Mouse (Mus musculus) limb, embryonic 11.5 days (tissue): ENCODE measurements at regions not wholly inside any gene's neighbourhood (a gene's known extent, or its start where the extent isn't known, plus 50 kb on each side); places are given as distances from the start of the nearest gene placed in this dataset.

Source experiments
- ATAC-seq: fragments of 200-750 bp; cut with Nextera tagmentation; 2 replicates; pipeline ENCODE4 v1.8.0; 2017; ENCODE audit warnings: low read depth; ENCODE audit not compliant: insufficient number of reproducible peaks, low FRiP score, low TSS enrichment
- DNase-seq: peaks from one replicate; pipeline ENCODE4 v3.0.0-alpha.2; 2015; ENCODE audit warnings: low spot score
- H3K27ac ChIP-seq: fragments of 300-500 bp; sonication (generic); replicated peaks from 2 replicates; pipeline ENCODE4 v1.5.1; 2014; ENCODE audit warnings: low read depth, mild to moderate bottlenecking, low read length
- H3K27me3 ChIP-seq: fragments of 300-500 bp; sonication (generic); 2 replicates; pipeline ENCODE4 v1.6.1; 2014; ENCODE audit warnings: mild to moderate bottlenecking, low read length, mixed read lengths; ENCODE audit not compliant: control insufficient read depth, insufficient read depth
- H3K36me3 ChIP-seq: fragments of 300-500 bp; sonication (generic); 2 replicates; pipeline ENCODE4 v1.6.1; 2014; ENCODE audit warnings: mild to moderate bottlenecking, low read length, moderate library complexity, mixed read lengths; ENCODE audit not compliant: control insufficient read depth, insufficient read depth
- H3K4me1 ChIP-seq: fragments of 300-500 bp; sonication (generic); 2 replicates; pipeline ENCODE4 v1.6.1; 2014; ENCODE audit warnings: low read length, mixed read lengths; ENCODE audit not compliant: control insufficient read depth, insufficient read depth
- H3K4me2 ChIP-seq: fragments of 300-500 bp; sonication (generic); 2 replicates; pipeline ENCODE4 v1.6.1; 2014; ENCODE audit warnings: low read depth, mild to moderate bottlenecking, moderate library complexity; ENCODE audit not compliant: severe bottlenecking
- H3K4me3 ChIP-seq: fragments of 300-500 bp; sonication (generic); 2 replicates; pipeline ENCODE4 v1.5.1; 2014; ENCODE audit warnings: low read depth, low read length
- H3K9ac ChIP-seq: fragments of 300-500 bp; sonication (generic); 2 replicates; pipeline ENCODE4 v1.6.1; 2014; ENCODE audit warnings: mild to moderate bottlenecking, low read length
- H3K9me3 ChIP-seq: fragments of 300-500 bp; sonication (generic); 2 replicates; pipeline ENCODE4 v1.6.1; 2016; ENCODE audit warnings: low read length; ENCODE audit not compliant: control insufficient read depth
- WGBS: fragments of 180-500 bp; shearing (Covaris S2); extraction: QIAGEN DNeasy Blood & Tissue Kit; methylation state at CpG from one replicate; pipeline ENCODE4 v1.1.7; 2014; 5-methylcytosine and 5-hydroxymethylcytosine counted together

- Histone ChIP-seq H3K9me3 (no peaks in the 10 kb centered on the region), H3K9ac (no peak overlapping the region), H3K4me2 (no peak overlapping the region), H3K4me1 (peaks cover 3% of the 10 kb centered on the region; the same call in 1 of the 2 replicates), H3K27me3 (no peaks in the 10 kb centered on the region), H3K27ac (no peak overlapping the region), H3K36me3 (no peaks in the 10 kb centered on the region), H3K4me3 (no peak overlapping the region)
- 72% methylated on average over 7 of the region's 7 CpGs for WGBS
- ATAC-seq (no peak), DNase-seq (no peak)
These were observed 369.1 kb upstream of the Adamts16 start for GRCm38 (mm10) chr13:71210658-71211251.

DNA sequence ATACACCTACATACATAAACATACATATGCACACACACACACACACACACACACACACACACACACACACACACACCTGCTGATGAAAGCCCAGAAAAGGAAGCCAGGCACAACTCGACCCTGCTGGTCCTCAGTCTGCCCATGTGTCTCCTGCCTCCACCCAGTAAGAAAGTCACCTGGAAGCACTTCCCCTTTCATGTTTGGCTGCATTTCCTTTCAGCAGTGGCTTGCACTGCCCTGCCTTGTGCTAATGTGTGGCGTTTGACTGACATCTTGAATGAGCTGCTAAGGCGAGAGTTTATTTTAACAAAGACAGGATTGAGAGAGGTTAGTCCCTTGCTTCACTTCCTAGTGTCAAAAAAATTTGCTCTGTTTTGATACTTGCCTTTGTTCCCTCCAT is 364.1 kb upstream of the Adamts16 start:
- ATAC-seq, result no peak
- 52% methylated on average over 3 of the region's 3 CpGs for WGBS
- H3K36me3 ChIP-seq, result no peaks in the 10 kb centered on the region
- H3K4me3 ChIP-seq, result no peak overlapping the region
- H3K4me1 ChIP-seq, result peaks cover 3% of the 10 kb centered on the region; the same call in 1 of the 2 replicates
- no peak overlapping the region for H3K4me2 ChIP-seq
- no peak overlapping the region for H3K9ac ChIP-seq
- H3K9me3 ChIP-seq, result no peaks in the 10 kb centered on the region
- H3K27me3 ChIP-seq, result no peaks in the 10 kb centered on the region
- DNase-seq, result no peak
- no peak overlapping the region for H3K27ac ChIP-seq

- Histone ChIP-seq H3K36me3 (no peaks in the 10 kb centered on the region), H3K27me3 (no peaks in the 10 kb centered on the region), H3K9me3 (no peaks in the 10 kb centered on the region), H3K4me1 (no peaks in the 10 kb centered on the region; the same call in 1 of the 2 replicates), H3K4me3 (no peak overlapping the region), H3K9ac (no peak overlapping the region), H3K27ac (no peak overlapping the region), H3K4me2 (no peak overlapping the region)
- WGBS, result 17% methylated on average over 3 of the region's 3 CpGs
- DNase-seq, result no peak
- no peak for ATAC-seq
These were observed 359.0 kb upstream of the Adamts16 start for GRCm38 (mm10) chr13:71200656-71201055.

GRCm38 (mm10) chr13:71195675-71196074 is 354.1 kb upstream of the Adamts16 start:
- H3K4me3 ChIP-seq, result no peak overlapping the region
- no peak overlapping the region for H3K9ac ChIP-seq
- no peaks in the 10 kb centered on the region for H3K36me3 ChIP-seq
- H3K27ac ChIP-seq, result no peak overlapping the region
- no peak overlapping the region for H3K4me2 ChIP-seq
- ATAC-seq (no peak), DNase-seq (no peak)
- no peaks in the 10 kb centered on the region; the same call in 1 of the 2 replicates for H3K4me1 ChIP-seq
- H3K9me3 ChIP-seq, result no peaks in the 10 kb centered on the region
- no peaks in the 10 kb centered on the region for H3K27me3 ChIP-seq
- 93% methylated on average over 4 of the region's 4 CpGs for WGBS

DNA sequence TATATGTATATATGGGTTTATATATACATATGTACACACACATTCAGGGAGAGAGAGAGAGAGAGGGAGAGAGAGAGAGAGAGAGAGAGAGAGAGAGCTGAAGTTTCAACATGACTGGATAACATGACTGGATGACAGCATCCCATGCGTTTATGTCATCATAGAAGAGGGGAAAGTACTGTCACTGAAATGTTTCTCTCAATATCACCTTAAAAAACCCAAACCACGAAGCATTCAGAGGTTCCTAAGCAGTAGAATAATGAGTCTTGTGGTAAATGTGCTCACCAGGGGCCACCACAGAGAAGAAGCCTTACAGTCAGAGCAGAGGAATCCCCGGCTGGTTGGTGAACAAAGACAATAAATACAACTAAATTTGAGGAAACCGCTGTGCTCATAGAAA is 342.9 kb upstream of the Adamts16 start:
- H3K27me3 ChIP-seq, result no peaks in the 10 kb centered on the region; the same call in 1 of the 2 replicates
- no peak overlapping the region for H3K4me3 ChIP-seq
- no peak for ATAC-seq
- H3K36me3 ChIP-seq, result no peaks in the 10 kb centered on the region
- DNase-seq, result no peak
- no peaks in the 10 kb centered on the region for H3K4me1 ChIP-seq
- H3K4me2 ChIP-seq, result no peak overlapping the region
- no peak overlapping the region for H3K27ac ChIP-seq
- no peak overlapping the region for H3K9ac ChIP-seq
- WGBS, result 83% methylated on average over 4 of the region's 4 CpGs
- H3K9me3 ChIP-seq, result no peaks in the 10 kb centered on the region

GRCm38 (mm10) chr13:71179083-71179482 is 337.5 kb upstream of the Adamts16 start:
- H3K27ac ChIP-seq, result no peak overlapping the region
- DNase-seq (no peak), ATAC-seq (no peak)
- H3K4me2 ChIP-seq, result no peak overlapping the region
- no peaks in the 10 kb centered on the region for H3K36me3 ChIP-seq
- H3K9me3 ChIP-seq, result no peaks in the 10 kb centered on the region
- H3K4me1 ChIP-seq, result no peaks in the 10 kb centered on the region
- no peak overlapping the region for H3K9ac ChIP-seq
- H3K27me3 ChIP-seq, result no peaks in the 10 kb centered on the region; the same call in 1 of the 2 replicates
- H3K4me3 ChIP-seq, result no peak overlapping the region

DNA sequence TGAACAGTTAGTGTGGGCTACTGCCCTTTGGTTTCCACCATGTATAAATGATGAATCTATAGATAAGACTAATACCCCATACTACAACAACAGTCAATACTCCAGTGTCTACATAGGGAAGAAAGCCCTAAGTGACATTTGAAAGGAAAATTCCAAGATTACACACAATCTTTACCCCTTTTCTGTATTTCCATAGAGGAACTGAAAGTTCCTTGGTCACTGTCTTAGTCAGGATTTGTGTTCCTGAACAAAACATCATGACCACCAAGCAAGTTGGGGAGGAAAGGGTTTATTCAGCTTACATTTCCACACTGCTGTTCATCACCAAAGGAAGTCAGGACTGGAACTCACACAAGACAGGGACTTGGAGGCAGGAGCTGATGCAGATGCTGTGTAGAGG is 332.7 kb upstream of the Adamts16 start:
- ATAC-seq (no peak), DNase-seq (no peak)
- Histone ChIP-seq H3K4me2 (no peak overlapping the region), H3K9ac (no peak overlapping the region), H3K4me1 (no peaks in the 10 kb centered on the region), H3K27me3 (no peaks in the 10 kb centered on the region), H3K36me3 (no peaks in the 10 kb centered on the region), H3K9me3 (no peaks in the 10 kb centered on the region), H3K27ac (no peak overlapping the region), H3K4me3 (no peak overlapping the region)

GRCm38 (mm10) chr13:71166226-71166625 is 324.6 kb upstream of the Adamts16 start:
- Histone ChIP-seq H3K9me3 (no peaks in the 10 kb centered on the region), H3K27me3 (no peaks in the 10 kb centered on the region), H3K4me3 (no peak overlapping the region), H3K4me2 (no peak overlapping the region), H3K36me3 (no peaks in the 10 kb centered on the region), H3K4me1 (no peaks in the 10 kb centered on the region), H3K9ac (no peak overlapping the region), H3K27ac (no peak overlapping the region)
- 55% methylated on average over 3 of the region's 3 CpGs for WGBS
- ATAC-seq, result no peak
- no peak for DNase-seq
